Mouse (Mus musculus) heart, embryonic 14.5 days (tissue): Measurements from ENCODE around the gene Ivd. TPM values are rescaled to one million over a fixed set of nuclear protein-coding genes. Genes with fewer than 3 reads are reported as not detected.

Experiments
- ATAC-seq: fragments of 200-750 bp; cut with Nextera tagmentation; 2 replicates; pipeline ENCODE4 v1.8.0; 2017; ENCODE audit warnings: low read depth, moderate TSS enrichment; ENCODE audit not compliant: insufficient number of reproducible peaks, insufficient read depth, low FRiP score
- H3K27ac ChIP-seq, 2 experiments: fragments of 200-500 bp in 1 of 2; fragments of 300-500 bp in 1 of 2; sonication (generic) in 1 of 2; replicated peaks in 1 of 2; 2 replicates each; pipeline ENCODE4 v1.5.1; 2012 to 2014; ENCODE audit warnings: low read depth in 2 of 2, low read length in 2 of 2, control low read depth in 1 of 2, mild to moderate bottlenecking in 1 of 2, mixed read lengths in 1 of 2; ENCODE audit not compliant: control insufficient read depth in 1 of 2, insufficient read depth in 1 of 2
- H3K27me3 ChIP-seq: fragments of 300-500 bp; sonication (generic); 2 replicates; pipeline ENCODE4 v1.6.1; 2014; ENCODE audit warnings: mild to moderate bottlenecking, low read length, control low read depth; ENCODE audit not compliant: control insufficient read depth, insufficient read depth
- H3K36me3 ChIP-seq: fragments of 300-500 bp; sonication (generic); 2 replicates; pipeline ENCODE4 v1.6.1; 2014; ENCODE audit warnings: mild to moderate bottlenecking, control low read depth, low read length, mixed read lengths; ENCODE audit not compliant: control insufficient read depth, insufficient read depth
- H3K4me1 ChIP-seq, 2 experiments: fragments of 200-500 bp in 1 of 2; fragments of 300-500 bp in 1 of 2; sonication (generic) in 1 of 2; 2 replicates each; pipeline ENCODE4 v1.6.1; 2012 to 2014; ENCODE audit warnings: low read length in 2 of 2, control low read depth in 1 of 2, mixed read lengths in 1 of 2; ENCODE audit not compliant: control insufficient read depth in 2 of 2, insufficient read depth in 2 of 2
- H3K4me2 ChIP-seq: fragments of 300-500 bp; sonication (generic); 2 replicates; pipeline ENCODE4 v1.6.1; 2014; ENCODE audit warnings: mild to moderate bottlenecking, low read length
- H3K4me3 ChIP-seq, 2 experiments: fragments of 200-500 bp in 1 of 2; fragments of 300-500 bp in 1 of 2; sonication (generic) in 1 of 2; 2 replicates each; pipeline ENCODE4 v1.5.1; 2012 to 2014; ENCODE audit warnings: low read length in 2 of 2, mild to moderate bottlenecking in 2 of 2, control low read depth in 1 of 2, low read depth in 1 of 2, moderate library complexity in 1 of 2; ENCODE audit not compliant: control insufficient read depth in 1 of 2, insufficient read depth in 1 of 2
- H3K9ac ChIP-seq: fragments of 300-500 bp; sonication (generic); 2 replicates; pipeline ENCODE4 v1.6.1; 2014; ENCODE audit warnings: mild to moderate bottlenecking, low read length
- H3K9me3 ChIP-seq: fragments of 300-500 bp; sonication (generic); 2 replicates; pipeline ENCODE4 v1.6.1; 2016; ENCODE audit warnings: low read length, control low read depth; ENCODE audit not compliant: control insufficient read depth
- WGBS: fragments of 180-500 bp; shearing (Covaris S2); extraction: QIAGEN DNeasy Blood & Tissue Kit; methylation state at CpG from one replicate; pipeline ENCODE4 v1.1.7; 2014; 5-methylcytosine and 5-hydroxymethylcytosine counted together
- polyA plus RNA-seq: library from polyadenylated mRNA; unstranded; fragments of >200 nt; fragmentation: Nextera tagmentation; extraction: Ambion mirVana; gene quantifications from 2 replicates; pipeline ENCODE4 v1.2.1, GENCODE M21; 2014

Ivd gene
- polyA plus RNA-seq, 1 experiment from 2014 or later = 75.6 TPM

GRCm38 (mm10) chr2:118870601-118871000 is 8.8 kb downstream of the Ivd start:
- Histone ChIP-seq H3K27me3 (no peaks in the 10 kb centered on the region), H3K4me2 (no peak overlapping the region), H3K27ac (no peak overlapping the region), H3K9ac (no peak overlapping the region), H3K4me3 (no peak overlapping the region), H3K4me1 (peaks cover 3 to 7% of the 10 kb centered on the region in 2 experiments; a peak in 2 of 4 replicates), H3K36me3 (peaks cover 40% of the 10 kb centered on the region), H3K9me3 (no peaks in the 10 kb centered on the region)
- 89% methylated on average over 3 of the region's 3 CpGs for WGBS
- no peak for ATAC-seq

- Histone ChIP-seq H3K36me3 (peaks cover 42% of the 10 kb centered on the region), H3K4me3 (no peak overlapping the region), H3K4me1 (peaks cover 3 to 7% of the 10 kb centered on the region in 2 experiments; a peak in 2 of 4 replicates), H3K4me2 (no peak overlapping the region), H3K27ac (no peak overlapping the region), H3K27me3 (no peaks in the 10 kb centered on the region), H3K9ac (no peak overlapping the region), H3K9me3 (no peaks in the 10 kb centered on the region)
- WGBS = 69% methylated on average over 1 of the region's 1 CpGs
- ATAC-seq = no peak
Observed at GRCm38 (mm10) chr2:118871032-118871431, 9.3 kb downstream of the Ivd start.

- H3K4me2 ChIP-seq = no peak overlapping the region
- H3K36me3 ChIP-seq = peaks cover 59% of the 10 kb centered on the region
- H3K27ac ChIP-seq = no peak overlapping the region
- peaks cover 3 to 7% of the 10 kb centered on the region in 2 experiments; a peak in 2 of 4 replicates for H3K4me1 ChIP-seq
- 87% methylated on average over 5 of the region's 5 CpGs for WGBS
- H3K9ac ChIP-seq = no peak overlapping the region
- no peaks in the 10 kb centered on the region for H3K27me3 ChIP-seq
- no peaks in the 10 kb centered on the region for H3K9me3 ChIP-seq
- H3K4me3 ChIP-seq = no peak overlapping the region
- ATAC-seq = no peak
Observed at GRCm38 (mm10) chr2:118873018-118873417, 11.3 kb downstream of the Ivd start.

GRCm38 (mm10) chr2:118873890-118874430 is 12.2 kb downstream of the Ivd start:
- ATAC-seq = no peak
- Histone ChIP-seq H3K9ac (no peak overlapping the region), H3K9me3 (no peaks in the 10 kb centered on the region), H3K36me3 (peaks cover 65% of the 10 kb centered on the region), H3K27me3 (no peaks in the 10 kb centered on the region), H3K27ac (no peak overlapping the region), H3K4me3 (no peak overlapping the region), H3K4me2 (no peak overlapping the region), H3K4me1 (peaks cover 3 to 7% of the 10 kb centered on the region in 2 experiments; a peak in 2 of 4 replicates)
- 75% methylated on average over 6 of the region's 6 CpGs for WGBS

GRCm38 (mm10) chr2:118875316-118875715 is 13.6 kb downstream of the Ivd start:
- H3K4me1 ChIP-seq = peaks cover 3 to 7% of the 10 kb centered on the region in 2 experiments; a peak in 2 of 4 replicates
- no peak overlapping the region for H3K4me3 ChIP-seq
- H3K4me2 ChIP-seq = no peak overlapping the region
- no peaks in the 10 kb centered on the region for H3K27me3 ChIP-seq
- no peak overlapping the region for H3K9ac ChIP-seq
- no peak overlapping the region for H3K27ac ChIP-seq
- H3K9me3 ChIP-seq = no peaks in the 10 kb centered on the region
- WGBS = 91% methylated on average over 8 of the region's 8 CpGs
- ATAC-seq = no peak
- H3K36me3 ChIP-seq = peaks cover 56% of the 10 kb centered on the region

- Histone ChIP-seq H3K4me1 (peaks cover 5 to 10% of the 10 kb centered on the region in 2 experiments; a peak in 2 of 4 replicates), H3K4me2 (no peak overlapping the region), H3K27me3 (no peaks in the 10 kb centered on the region), H3K36me3 (peaks cover 45% of the 10 kb centered on the region), H3K9me3 (no peaks in the 10 kb centered on the region), H3K27ac (no peak overlapping the region), H3K4me3 (no peak overlapping the region), H3K9ac (no peak overlapping the region)
- no peak for ATAC-seq
- 96% methylated on average over 9 of the region's 9 CpGs for WGBS
Observed at GRCm38 (mm10) chr2:118876453-118876852, 14.7 kb downstream of the Ivd start.

GRCm38 (mm10) chr2:118881019-118881418 is 19.3 kb downstream of the Ivd start:
- 66% methylated on average over 4 of the region's 4 CpGs for WGBS
- no peak for ATAC-seq
- H3K4me3 ChIP-seq = no peak overlapping the region

GRCm38 (mm10) chr2:118881956-118882355 is 20.2 kb downstream of the Ivd start:
- H3K27ac ChIP-seq = no peak overlapping the region
- H3K4me3 ChIP-seq = no peak overlapping the region
- peaks cover 16% of the 10 kb centered on the region for H3K36me3 ChIP-seq
- H3K27me3 ChIP-seq = peaks cover 17% of the 10 kb centered on the region
- WGBS = 72% methylated on average over 5 of the region's 5 CpGs
- H3K4me1 ChIP-seq = peaks cover 2 to 15% of the 10 kb centered on the region in 2 experiments; a peak in 3 of 4 replicates
- no peak overlapping the region for H3K9ac ChIP-seq
- ATAC-seq = no peak
- H3K9me3 ChIP-seq = no peaks in the 10 kb centered on the region
- no peak overlapping the region for H3K4me2 ChIP-seq

More at GRCm38 (mm10) chr2:118881019-118881418, 19.3 kb downstream of the Ivd start:
- no peaks in the 10 kb centered on the region for H3K9me3 ChIP-seq
- peaks cover 23% of the 10 kb centered on the region for H3K36me3 ChIP-seq
- peaks cover 14% of the 10 kb centered on the region for H3K27me3 ChIP-seq
- no peak overlapping the region for H3K9ac ChIP-seq
- H3K4me1 ChIP-seq = peaks cover 2 to 15% of the 10 kb centered on the region in 2 experiments; a peak in 3 of 4 replicates
- H3K27ac ChIP-seq = peak overlapping the region in 1 of 2 experiments; percentile 31; a peak in 1 of 4 replicates
- H3K4me2 ChIP-seq = no peak overlapping the region
